Mouse (Mus musculus): ENCODE data around the gene Rnf44. TPM values are rescaled to one million over a fixed set of nuclear protein-coding genes. Genes with fewer than 3 reads are reported as not detected.

The Rnf44 gene
- 118 and 194 TPM in 2 replicates for polyA plus RNA-seq (2012; rRNA removed)
- 70.1 and 74.3 TPM in 2 replicates for polyA plus RNA-seq (2014; fragmentation: Nextera tagmentation; extraction: Ambion mirVana)

DNA sequence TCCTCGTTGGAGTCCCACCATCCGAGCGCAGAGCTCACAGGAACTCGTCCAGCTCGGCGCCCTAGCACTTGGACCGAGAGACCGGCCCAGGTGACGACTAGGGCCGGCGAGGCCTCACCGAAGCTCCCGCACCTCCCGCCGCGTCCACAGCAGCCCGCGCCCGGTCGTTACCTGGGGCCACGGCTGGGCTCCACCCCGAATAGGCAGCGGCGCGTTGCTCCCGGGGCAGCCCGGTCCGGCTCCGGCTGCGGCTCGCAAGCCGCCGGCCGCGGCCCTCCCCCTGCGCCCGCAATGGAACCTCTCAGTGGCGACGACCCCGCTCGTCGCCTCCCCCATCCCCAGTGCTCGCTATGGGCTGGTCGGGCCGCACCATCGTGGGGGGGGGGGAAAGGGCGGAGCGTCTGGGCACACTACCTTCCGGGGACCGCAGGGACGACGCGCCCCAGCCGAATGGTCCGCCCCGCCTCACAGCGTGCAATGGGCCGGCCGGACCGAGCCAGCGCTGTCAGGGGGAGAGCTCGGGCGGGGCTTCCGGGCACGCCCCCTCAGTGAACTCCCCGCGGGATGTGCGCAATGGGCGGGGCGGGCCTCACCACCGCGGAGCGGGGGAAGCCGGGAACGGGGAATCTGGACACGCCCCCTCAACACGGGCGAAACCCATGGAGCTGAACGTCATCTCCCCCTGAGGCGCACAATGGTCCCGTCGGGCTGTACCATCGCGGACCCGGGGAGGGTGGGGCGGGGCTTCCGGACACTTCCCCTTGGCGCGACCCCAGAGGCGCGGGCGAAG, at the start of gene Rnf44:
TSS of gene Rnf44 (minus strand) at position 350 of the 790 bp plus-strand sequence.
- 0 out of 2 replicates have a peak, but pooled peaks cover 6% of the 10 kb centered on the region for H3K36me3 ChIP-seq (ENCODE audit: control insufficient read depth, insufficient read depth, low read length)
- H3K4me3 ChIP-seq (replicated peaks; ENCODE audit: low read length) = peak within 1 kb of the TSS; percentile 97
- H3K9ac ChIP-seq (ENCODE audit: low read depth, low read length, severe bottlenecking) = peak within 1 kb of the TSS; percentile 82
- peak; percentile 77; the same call in 1 of the 2 replicates for TF ChIP-seq POLR2A (IDR thresholded peaks at IDR 0.05; ENCODE audit: borderline replicate concordance, extremely low read depth, insufficient read depth, insufficient read length)
- 0% methylated on average over 42 of the region's 92 CpGs for WGBS
- H3K4me1 ChIP-seq (ENCODE audit: control insufficient read depth, insufficient read depth, low read length) = peaks cover 10% of the 10 kb centered on the region
- H3K27me3 ChIP-seq (ENCODE audit: control insufficient read depth, insufficient read depth, low read length) = no peaks in the 10 kb centered on the region
- no peaks in the 10 kb centered on the region for H3K9me3 ChIP-seq (ENCODE audit: control insufficient read depth, low read length)
- H3K27ac ChIP-seq (replicated peaks; ENCODE audit: low read depth, low read length) = peak within 1 kb of the TSS; percentile 86
- ATAC-seq (ENCODE audit: low FRiP score, low read depth) (peak; percentile 97), DNase-seq (ENCODE audit: low spot score) (peak; percentile 98)
- peak within 1 kb of the TSS; percentile 93 for H3K4me2 ChIP-seq (replicated peaks; ENCODE audit: low read depth, low read length, severe bottlenecking)

- H3K9me3 ChIP-seq (ENCODE audit: control insufficient read depth, low read length) = no peaks in the 10 kb centered on the region
- no peak for TF ChIP-seq POLR2A (IDR thresholded peaks at IDR 0.05; ENCODE audit: borderline replicate concordance, extremely low read depth, insufficient read depth, insufficient read length)
- WGBS = 14% methylated on average over 14 of the region's 34 CpGs
- peak overlapping the region; percentile 44 for H3K4me3 ChIP-seq (replicated peaks; ENCODE audit: low read length)
- ATAC-seq (ENCODE audit: low FRiP score, low read depth) (no peak), DNase-seq (ENCODE audit: low spot score) (no peak)
- H3K27me3 ChIP-seq (ENCODE audit: control insufficient read depth, insufficient read depth, low read length) = peaks cover 47% of the 10 kb centered on the region
- peak overlapping the region; percentile 57 for H3K4me2 ChIP-seq (replicated peaks; ENCODE audit: low read depth, low read length, severe bottlenecking)
- peaks cover 2% of the 10 kb centered on the region; the same call in 1 of the 2 replicates for H3K4me1 ChIP-seq (ENCODE audit: control insufficient read depth, insufficient read depth, low read length)
- no peak overlapping the region; the same call in 1 of the 2 replicates for H3K9ac ChIP-seq (ENCODE audit: low read depth, low read length, severe bottlenecking)
- no peaks in the 10 kb centered on the region for H3K36me3 ChIP-seq (ENCODE audit: control insufficient read depth, insufficient read depth, low read length)
- H3K27ac ChIP-seq (replicated peaks; ENCODE audit: low read depth, low read length) = no peak overlapping the region
Observed at GRCm38 (mm10) chr13:54738213-54738601, 44.5 kb upstream of the Rnf44 start.

GRCm38 (mm10) chr13:54737488-54738212, 43.9 kb upstream of the Rnf44 start:
- H3K36me3 ChIP-seq (ENCODE audit: control insufficient read depth, insufficient read depth, low read length) = no peaks in the 10 kb centered on the region
- H3K4me1 ChIP-seq (ENCODE audit: control insufficient read depth, insufficient read depth, low read length) = peaks cover 2% of the 10 kb centered on the region; the same call in 1 of the 2 replicates
- peaks cover 47% of the 10 kb centered on the region for H3K27me3 ChIP-seq (ENCODE audit: control insufficient read depth, insufficient read depth, low read length)
- H3K9me3 ChIP-seq (ENCODE audit: control insufficient read depth, low read length) = no peaks in the 10 kb centered on the region
- H3K9ac ChIP-seq (ENCODE audit: low read depth, low read length, severe bottlenecking) = peak overlapping the region; percentile 16; the same call in 1 of the 2 replicates
- peak overlapping the region; percentile 44 for H3K4me3 ChIP-seq (replicated peaks; ENCODE audit: low read length)
- H3K27ac ChIP-seq (replicated peaks; ENCODE audit: low read depth, low read length) = no peak overlapping the region
- peak; percentile 23 for DNase-seq (ENCODE audit: low spot score)
- 0% methylated on average over 34 of the region's 87 CpGs for WGBS
- ATAC-seq (ENCODE audit: low FRiP score, low read depth) = no peak; the same call in 1 of the 2 replicates
- H3K4me2 ChIP-seq (replicated peaks; ENCODE audit: low read depth, low read length, severe bottlenecking) = peak overlapping the region; percentile 57
- TF ChIP-seq POLR2A (IDR thresholded peaks at IDR 0.05; ENCODE audit: borderline replicate concordance, extremely low read depth, insufficient read depth, insufficient read length) = no peak

- no peak for ATAC-seq (ENCODE audit: low FRiP score, low read depth)
- Histone ChIP-seq H3K4me2 (replicated peaks; ENCODE audit: low read depth, low read length, severe bottlenecking) (no peak overlapping the region), H3K27me3 (ENCODE audit: control insufficient read depth, insufficient read depth, low read length) (peaks cover 47% of the 10 kb centered on the region), H3K36me3 (ENCODE audit: control insufficient read depth, insufficient read depth, low read length) (no peaks in the 10 kb centered on the region), H3K4me1 (ENCODE audit: control insufficient read depth, insufficient read depth, low read length) (peaks cover 2% of the 10 kb centered on the region; the same call in 1 of the 2 replicates), H3K9me3 (ENCODE audit: control insufficient read depth, low read length) (no peaks in the 10 kb centered on the region), H3K9ac (ENCODE audit: low read depth, low read length, severe bottlenecking) (no peak overlapping the region), H3K4me3 (replicated peaks; ENCODE audit: low read length) (peak overlapping the region; percentile 44), H3K27ac (replicated peaks; ENCODE audit: low read depth, low read length) (no peak overlapping the region)
- no peak for DNase-seq (ENCODE audit: low spot score)
- 22% methylated on average over 2 of the region's 3 CpGs for WGBS
- TF ChIP-seq POLR2A (IDR thresholded peaks at IDR 0.05; ENCODE audit: borderline replicate concordance, extremely low read depth, insufficient read depth, insufficient read length) = no peak
Observed at GRCm38 (mm10) chr13:54736931-54737330, 43.2 kb upstream of the Rnf44 start.

- no peak overlapping the region for H3K9ac ChIP-seq (ENCODE audit: low read depth, low read length, severe bottlenecking)
- no peak overlapping the region for H3K4me3 ChIP-seq (replicated peaks; ENCODE audit: low read length)
- H3K4me1 ChIP-seq (ENCODE audit: control insufficient read depth, insufficient read depth, low read length) = no peaks in the 10 kb centered on the region
- no peaks in the 10 kb centered on the region for H3K27me3 ChIP-seq (ENCODE audit: control insufficient read depth, insufficient read depth, low read length)
- no peak for ATAC-seq (ENCODE audit: low FRiP score, low read depth)
- no peak for DNase-seq (ENCODE audit: low spot score)
- WGBS = 48% methylated on average over 11 of the region's 11 CpGs
- no peaks in the 10 kb centered on the region for H3K36me3 ChIP-seq (ENCODE audit: control insufficient read depth, insufficient read depth, low read length)
- no peak overlapping the region for H3K4me2 ChIP-seq (replicated peaks; ENCODE audit: low read depth, low read length, severe bottlenecking)
- H3K9me3 ChIP-seq (ENCODE audit: control insufficient read depth, low read length) = no peaks in the 10 kb centered on the region
- no peak for TF ChIP-seq POLR2A (IDR thresholded peaks at IDR 0.05; ENCODE audit: borderline replicate concordance, extremely low read depth, insufficient read depth, insufficient read length)
- no peak overlapping the region for H3K27ac ChIP-seq (replicated peaks; ENCODE audit: low read depth, low read length)
Observed at GRCm38 (mm10) chr13:54726131-54726530, 32.4 kb upstream of the Rnf44 start.
